Mouse (Mus musculus) kidney, postnatal 0 days (tissue): Measurements from ENCODE around the gene Btbd10. TPM values are rescaled to one million over a fixed set of nuclear protein-coding genes. Genes with fewer than 3 reads are reported as not detected.

Experiments
- ATAC-seq: fragments of 200-750 bp; cut with Nextera tagmentation; replicated peaks from 2 replicates; pipeline ENCODE4 v1.8.0; 2017; ENCODE audit warnings: low read depth, moderate number of reproducible peaks, moderate TSS enrichment, moderate library complexity; ENCODE audit not compliant: low FRiP score
- DNase-seq: peaks from one replicate; pipeline ENCODE4 v3.0.0-alpha.2; 2016; ENCODE audit warnings: low spot score
- H3K27ac ChIP-seq: fragments of 300-500 bp; sonication (generic); 2 replicates; pipeline ENCODE4 v1.5.1; 2014; ENCODE audit warnings: mild to moderate bottlenecking
- H3K27me3 ChIP-seq: fragments of 300-500 bp; sonication (generic); 2 replicates; pipeline ENCODE4 v1.6.1; 2014; ENCODE audit warnings: low read length, mixed read lengths; ENCODE audit not compliant: insufficient read depth
- H3K36me3 ChIP-seq: fragments of 300-500 bp; sonication (generic); 2 replicates; pipeline ENCODE4 v1.6.1; 2014; ENCODE audit warnings: low read length, mixed read lengths; ENCODE audit not compliant: insufficient read depth
- H3K4me1 ChIP-seq: fragments of 300-500 bp; sonication (generic); replicated peaks from 2 replicates; pipeline ENCODE4 v1.6.1; 2014; ENCODE audit warnings: antibody characterized with exemption, low read length, mixed read lengths; ENCODE audit not compliant: insufficient read depth
- H3K4me2 ChIP-seq: fragments of 300-500 bp; sonication (generic); 2 replicates; pipeline ENCODE4 v1.6.1; 2014; ENCODE audit warnings: mild to moderate bottlenecking, low read length, moderate library complexity, mixed read lengths
- H3K4me3 ChIP-seq: fragments of 300-500 bp; sonication (generic); replicated peaks from 2 replicates; pipeline ENCODE4 v1.5.1; 2014; ENCODE audit warnings: low read depth, low read length
- H3K9ac ChIP-seq: fragments of 300-500 bp; sonication (generic); 2 replicates; pipeline ENCODE4 v1.6.1; 2014; ENCODE audit warnings: low read depth, low read length
- H3K9me3 ChIP-seq: fragments of 300-500 bp; sonication (generic); replicated peaks from 2 replicates; pipeline ENCODE4 v1.6.1; 2016; ENCODE audit warnings: low read length, inconsistent platforms, mixed read lengths
- CTCF ChIP-seq: IDR thresholded peaks from 2 replicates; pipeline ENCODE4 v1.5.1; 2016; ENCODE audit warnings: antibody characterized with exemption, low read depth, mild to moderate bottlenecking, moderate library complexity
- WGBS: fragments of 180-500 bp; shearing (Covaris S2); extraction: QIAGEN DNeasy Blood & Tissue Kit; methylation state at CpG from one replicate; pipeline ENCODE4 v1.1.7; 2014; 5-methylcytosine and 5-hydroxymethylcytosine counted together
- polyA plus RNA-seq: library from polyadenylated mRNA; unstranded; fragments of >200 nt; fragmentation: Nextera tagmentation; extraction: Ambion mirVana; gene quantifications from 2 replicates; pipeline ENCODE4 v1.2.1, GENCODE M21; 2015

Gene Btbd10
- polyA plus RNA-seq, 1 experiment from 2014 or later, result 20.2 TPM

DNA sequence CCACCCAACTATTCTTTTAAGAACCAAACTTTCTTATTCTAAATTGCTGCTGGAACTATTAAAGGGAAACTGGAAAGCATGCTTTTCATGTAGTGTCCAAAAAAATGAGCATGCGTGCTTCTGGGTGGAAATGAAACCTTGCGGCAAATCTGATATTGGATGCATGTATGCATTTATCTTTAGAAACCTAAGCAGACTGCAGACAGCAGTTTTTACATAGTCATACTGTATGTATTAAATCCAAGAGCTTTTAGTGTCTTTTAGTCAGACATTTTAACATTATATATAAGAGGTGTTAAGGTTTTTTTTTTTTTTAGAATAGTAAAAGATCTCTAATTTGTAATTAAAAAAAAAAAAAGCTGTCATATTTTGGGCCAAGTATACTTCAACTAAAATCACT is 21.5 kb downstream of the Btbd10 start:
- Histone ChIP-seq H3K9me3 (no peaks in the 10 kb centered on the region), H3K36me3 (no peaks in the 10 kb centered on the region), H3K9ac (no peak overlapping the region), H3K4me2 (no peak overlapping the region), H3K4me3 (no peak overlapping the region), H3K27me3 (no peaks in the 10 kb centered on the region), H3K4me1 (no peaks in the 10 kb centered on the region), H3K27ac (no peak overlapping the region)
- DNase-seq (no peak), ATAC-seq (no peak)
- TF ChIP-seq CTCF, result no peak
- 93% methylated on average over 2 of the region's 2 CpGs for WGBS

DNA sequence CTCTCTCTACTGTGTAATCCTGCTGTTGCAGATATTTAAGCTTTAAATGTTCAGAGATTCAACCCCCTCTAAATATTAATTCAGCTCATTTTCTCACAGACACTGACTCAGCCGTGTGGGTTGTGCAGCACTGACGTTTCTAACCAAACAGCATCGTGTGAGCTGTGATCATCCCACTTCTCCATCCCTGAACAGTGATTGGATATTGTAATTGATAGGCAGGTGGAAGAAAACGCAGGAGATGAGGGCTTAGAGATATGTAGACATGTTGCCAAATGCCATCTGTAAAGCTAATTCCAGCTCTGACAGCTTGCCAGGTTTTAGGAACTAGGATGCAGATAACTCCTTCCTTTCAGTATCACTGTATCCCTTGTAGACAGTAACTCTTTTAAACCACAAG is 21.9 kb downstream of the Btbd10 start:
- TF ChIP-seq CTCF, result no peak
- H3K36me3 ChIP-seq, result no peaks in the 10 kb centered on the region
- H3K9me3 ChIP-seq, result no peaks in the 10 kb centered on the region
- ATAC-seq (no peak), DNase-seq (no peak)
- H3K27ac ChIP-seq, result no peak overlapping the region
- H3K9ac ChIP-seq, result no peak overlapping the region
- H3K4me2 ChIP-seq, result no peak overlapping the region
- 34% methylated on average over 4 of the region's 4 CpGs for WGBS
- no peak overlapping the region for H3K4me3 ChIP-seq
- H3K4me1 ChIP-seq, result no peaks in the 10 kb centered on the region
- H3K27me3 ChIP-seq, result no peaks in the 10 kb centered on the region

DNA sequence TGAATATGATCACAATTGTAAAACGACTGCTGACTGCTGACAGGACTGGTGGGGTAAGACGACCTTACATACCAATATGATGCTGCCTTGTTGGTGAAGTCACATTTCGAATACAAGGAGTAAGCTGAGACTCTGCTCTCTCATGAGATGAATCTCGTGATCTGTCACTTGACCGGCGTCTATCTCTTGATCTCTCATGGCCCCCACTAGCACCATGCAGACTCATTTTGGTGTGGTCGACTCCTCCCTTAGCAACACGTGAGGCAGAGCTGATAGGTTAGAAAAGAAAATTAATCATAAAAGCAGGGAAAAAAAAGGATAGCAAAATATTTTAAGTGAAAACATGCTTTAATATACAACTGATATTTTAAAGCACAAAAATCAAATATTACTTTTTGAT is 33.9 kb downstream of the Btbd10 start:
- H3K27me3 ChIP-seq, result no peaks in the 10 kb centered on the region
- H3K4me3 ChIP-seq, result no peak overlapping the region
- ATAC-seq, result no peak
- H3K27ac ChIP-seq, result no peak overlapping the region
- H3K36me3 ChIP-seq, result no peaks in the 10 kb centered on the region
- H3K9me3 ChIP-seq, result no peaks in the 10 kb centered on the region
- H3K9ac ChIP-seq, result no peak overlapping the region
- no peak for TF ChIP-seq CTCF
- H3K4me1 ChIP-seq, result no peaks in the 10 kb centered on the region
- no peak for DNase-seq
- H3K4me2 ChIP-seq, result no peak overlapping the region
- 82% methylated on average over 8 of the region's 8 CpGs for WGBS

DNA sequence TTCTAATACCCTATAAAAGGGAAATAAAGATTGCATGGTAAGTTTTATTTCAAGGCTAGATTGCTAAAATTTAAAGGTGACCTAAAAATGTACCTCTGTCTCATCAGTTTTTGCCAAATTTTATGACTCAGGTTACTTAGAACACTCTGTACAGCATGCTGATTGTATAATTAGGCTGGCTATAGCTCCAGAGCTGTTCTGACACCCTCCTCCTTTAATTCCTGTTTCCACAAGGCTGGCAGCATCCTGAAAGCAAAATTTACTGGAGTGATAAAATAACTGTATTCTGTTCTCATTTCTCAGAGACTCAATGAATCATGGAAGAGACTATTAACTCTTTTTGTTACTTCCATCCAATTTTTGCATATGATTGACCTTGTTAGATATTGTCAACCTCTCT is 35.2 kb downstream of the Btbd10 start:
- H3K9ac ChIP-seq, result no peak overlapping the region
- ATAC-seq (no peak), DNase-seq (no peak)
- no peak overlapping the region for H3K4me3 ChIP-seq
- no peak overlapping the region for H3K27ac ChIP-seq
- no peak overlapping the region for H3K4me2 ChIP-seq
- no peak for TF ChIP-seq CTCF
- no peaks in the 10 kb centered on the region for H3K27me3 ChIP-seq
- no peaks in the 10 kb centered on the region for H3K36me3 ChIP-seq
- H3K4me1 ChIP-seq, result no peaks in the 10 kb centered on the region
- no peaks in the 10 kb centered on the region for H3K9me3 ChIP-seq

DNA sequence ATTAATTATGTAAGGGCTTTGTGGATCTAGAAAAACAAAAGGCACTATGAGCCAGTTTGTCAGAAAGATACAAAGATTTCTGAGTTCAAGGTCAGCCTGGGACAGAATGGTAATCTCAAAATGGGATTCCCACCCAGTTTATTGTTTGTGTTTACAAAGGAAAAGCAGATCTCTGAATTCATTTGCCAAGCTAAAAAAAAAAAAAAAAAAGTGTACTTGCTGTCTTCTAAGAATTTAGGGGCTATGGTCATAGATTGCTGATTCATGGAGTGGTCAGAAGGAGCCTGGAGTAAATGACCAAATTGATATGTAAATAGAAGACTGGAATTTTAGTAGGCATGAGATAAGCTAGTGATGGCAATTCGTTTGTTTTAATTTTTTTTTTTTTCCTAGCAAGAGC is 49.1 kb downstream of the Btbd10 start:
- DNase-seq (no peak), ATAC-seq (no peak)
- WGBS, result 69% methylated on average over 1 of the region's 1 CpGs
- TF ChIP-seq CTCF, result no peak
- no peak overlapping the region for H3K27ac ChIP-seq
- H3K9ac ChIP-seq, result no peak overlapping the region
- 0 out of 2 replicates have a peak, but pooled peaks cover 3% of the 10 kb centered on the region for H3K36me3 ChIP-seq
- H3K27me3 ChIP-seq, result no peaks in the 10 kb centered on the region
- no peaks in the 10 kb centered on the region for H3K9me3 ChIP-seq
- no peak overlapping the region for H3K4me2 ChIP-seq
- no peaks in the 10 kb centered on the region for H3K4me1 ChIP-seq
- no peak overlapping the region for H3K4me3 ChIP-seq

DNA sequence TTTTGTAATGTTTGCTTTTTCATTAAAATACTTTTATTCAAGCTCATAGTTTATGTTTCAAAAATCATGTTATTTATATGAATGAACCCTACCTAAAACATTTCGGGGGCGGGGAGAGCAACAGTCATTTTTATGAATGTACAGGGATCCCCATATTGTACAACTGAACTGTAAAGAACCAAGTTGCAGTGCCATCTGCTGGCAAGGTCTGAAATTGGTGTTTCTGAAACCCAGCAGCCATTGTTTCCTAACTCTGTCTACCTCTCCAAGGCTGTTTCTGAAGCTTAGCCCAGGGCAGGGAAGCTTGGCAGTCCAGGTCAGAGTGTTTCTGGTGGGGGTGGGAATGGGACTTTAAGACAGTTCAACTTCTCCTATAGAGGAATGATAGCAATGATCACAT is 57.4 kb downstream of the Btbd10 start:
- Histone ChIP-seq H3K27me3 (no peaks in the 10 kb centered on the region), H3K9ac (no peak overlapping the region), H3K9me3 (no peaks in the 10 kb centered on the region), H3K4me1 (no peaks in the 10 kb centered on the region), H3K4me2 (no peak overlapping the region), H3K36me3 (0 out of 2 replicates have a peak, but pooled peaks cover 8% of the 10 kb centered on the region), H3K27ac (no peak overlapping the region), H3K4me3 (no peak overlapping the region)
- WGBS, result 24% methylated on average over 2 of the region's 2 CpGs
- peak; percentile 76 for TF ChIP-seq CTCF
- peak; percentile 74 for DNase-seq
- no peak for ATAC-seq

DNA sequence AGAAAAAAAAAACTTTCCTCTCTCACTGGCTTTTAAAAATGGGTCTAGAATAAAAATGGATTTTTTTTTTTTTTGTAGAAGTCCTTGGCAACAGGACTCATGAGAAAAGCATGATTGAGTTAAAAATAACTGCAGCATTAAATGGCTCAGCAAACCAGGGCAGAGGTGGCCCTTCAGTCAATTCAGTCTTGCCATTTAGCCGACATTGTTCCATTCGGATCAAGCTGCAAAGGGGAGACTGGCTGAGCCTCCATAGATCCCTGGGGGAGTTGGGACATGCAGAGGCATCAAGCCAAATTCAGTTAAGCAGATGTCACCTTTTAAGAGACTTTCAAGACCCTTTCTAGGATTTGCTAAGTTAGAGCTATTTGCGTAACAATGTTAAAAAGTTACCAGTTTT is 59.1 kb downstream of the Btbd10 start:
- Histone ChIP-seq H3K4me3 (no peak overlapping the region), H3K4me1 (no peaks in the 10 kb centered on the region), H3K9me3 (no peaks in the 10 kb centered on the region), H3K36me3 (0 out of 2 replicates have a peak, but pooled peaks cover 10% of the 10 kb centered on the region), H3K27ac (no peak overlapping the region), H3K4me2 (no peak overlapping the region), H3K9ac (no peak overlapping the region), H3K27me3 (no peaks in the 10 kb centered on the region)
- no peak for TF ChIP-seq CTCF
- DNase-seq, result no peak
- 67% methylated on average over 3 of the region's 3 CpGs for WGBS
- ATAC-seq, result no peak
